Mouse (Mus musculus) lung, embryonic 15.5 days (tissue): Measurements from ENCODE around the gene Rfx4. TPM values are rescaled to one million over a fixed set of nuclear protein-coding genes. Genes with fewer than 3 reads are reported as not detected.

Experiments
- ATAC-seq: fragments of 200-750 bp; cut with Nextera tagmentation; 2 replicates; pipeline ENCODE4 v1.8.0; 2017; ENCODE audit warnings: moderate number of reproducible peaks, borderline replicate concordance; ENCODE audit not compliant: low FRiP score, low TSS enrichment; ENCODE audit errors: extremely low read depth
- H3K27ac ChIP-seq: fragments of 300-500 bp; sonication (generic); 2 replicates; pipeline ENCODE4 v1.5.1; 2015; ENCODE audit warnings: moderate library complexity, mild to moderate bottlenecking, inconsistent platforms
- H3K27me3 ChIP-seq: fragments of 300-500 bp; sonication (generic); 2 replicates; pipeline ENCODE4 v1.6.1; 2015; ENCODE audit warnings: inconsistent platforms
- H3K36me3 ChIP-seq: fragments of 300-500 bp; sonication (generic); 2 replicates; pipeline ENCODE4 v1.6.1; 2015; ENCODE audit warnings: inconsistent platforms
- H3K4me1 ChIP-seq: fragments of 300-500 bp; sonication (generic); 2 replicates; pipeline ENCODE4 v1.6.1; 2015; ENCODE audit warnings: inconsistent platforms
- H3K4me2 ChIP-seq: fragments of 300-500 bp; sonication (generic); 2 replicates; pipeline ENCODE4 v1.6.1; 2015; ENCODE audit warnings: inconsistent platforms, mild to moderate bottlenecking, moderate library complexity
- H3K4me3 ChIP-seq: fragments of 300-500 bp; sonication (generic); 2 replicates; pipeline ENCODE4 v1.5.1; 2015; ENCODE audit warnings: mild to moderate bottlenecking, inconsistent platforms
- H3K9ac ChIP-seq: fragments of 300-500 bp; sonication (generic); 2 replicates; pipeline ENCODE4 v1.6.1; 2015; ENCODE audit warnings: inconsistent platforms
- H3K9me3 ChIP-seq: fragments of 300-500 bp; sonication (generic); 2 replicates; pipeline ENCODE4 v1.6.1; 2016; ENCODE audit warnings: inconsistent platforms
- WGBS: fragments of 180-500 bp; shearing (Covaris S2); methylation state at CpG from one replicate; pipeline ENCODE4 v1.1.7; 2015; 5-methylcytosine and 5-hydroxymethylcytosine counted together
- polyA plus RNA-seq: library from polyadenylated mRNA; unstranded; fragments of >200 nt; fragmentation: Nextera tagmentation; extraction: Ambion mirVana; gene quantifications from 2 replicates; pipeline ENCODE4 v1.2.1, GENCODE M21; 2015

The Rfx4 gene
- polyA plus RNA-seq, 1 experiment from 2014 or later: not detected

- Histone ChIP-seq H3K9ac (no peak overlapping the region), H3K4me2 (no peak overlapping the region), H3K27ac (no peak overlapping the region), H3K4me3 (no peak overlapping the region), H3K9me3 (no peaks in the 10 kb centered on the region), H3K4me1 (no peaks in the 10 kb centered on the region), H3K27me3 (no peaks in the 10 kb centered on the region), H3K36me3 (no peaks in the 10 kb centered on the region)
- 67% methylated on average over 3 of the region's 3 CpGs for WGBS
- no peak for ATAC-seq
These were observed 35.3 kb downstream of the Rfx4 start for GRCm38 (mm10) chr10:84791181-84791580.

GRCm38 (mm10) chr10:84801521-84801920 is 45.7 kb downstream of the Rfx4 start:
- Histone ChIP-seq H3K9ac (no peak overlapping the region), H3K9me3 (no peaks in the 10 kb centered on the region), H3K27ac (no peak overlapping the region), H3K4me1 (no peaks in the 10 kb centered on the region), H3K4me3 (no peak overlapping the region), H3K27me3 (no peaks in the 10 kb centered on the region; the same call in 1 of the 2 replicates), H3K36me3 (no peaks in the 10 kb centered on the region), H3K4me2 (no peak overlapping the region)
- no peak for ATAC-seq
- 64% methylated on average over 6 of the region's 6 CpGs for WGBS

GRCm38 (mm10) chr10:84803216-84803844 is 47.5 kb downstream of the Rfx4 start:
- WGBS: 66% methylated on average over 13 of the region's 13 CpGs
- H3K36me3 ChIP-seq: no peaks in the 10 kb centered on the region
- H3K4me2 ChIP-seq: no peak overlapping the region
- no peak overlapping the region for H3K4me3 ChIP-seq
- no peaks in the 10 kb centered on the region for H3K9me3 ChIP-seq
- H3K27ac ChIP-seq: no peak overlapping the region
- H3K4me1 ChIP-seq: no peaks in the 10 kb centered on the region
- ATAC-seq: no peak
- H3K27me3 ChIP-seq: no peaks in the 10 kb centered on the region; the same call in 1 of the 2 replicates
- H3K9ac ChIP-seq: no peak overlapping the region

GRCm38 (mm10) chr10:84805576-84805975 is 49.7 kb downstream of the Rfx4 start:
- no peak overlapping the region for H3K9ac ChIP-seq
- H3K9me3 ChIP-seq: no peaks in the 10 kb centered on the region
- no peak overlapping the region for H3K4me3 ChIP-seq
- no peaks in the 10 kb centered on the region; the same call in 1 of the 2 replicates for H3K27me3 ChIP-seq
- H3K27ac ChIP-seq: no peak overlapping the region
- WGBS: 68% methylated on average over 3 of the region's 3 CpGs
- no peaks in the 10 kb centered on the region for H3K36me3 ChIP-seq
- H3K4me1 ChIP-seq: no peaks in the 10 kb centered on the region
- no peak for ATAC-seq
- H3K4me2 ChIP-seq: no peak overlapping the region

GRCm38 (mm10) chr10:84807206-84807605 is 51.3 kb downstream of the Rfx4 start:
- Histone ChIP-seq H3K4me1 (no peaks in the 10 kb centered on the region), H3K9ac (no peak overlapping the region), H3K4me2 (no peak overlapping the region), H3K4me3 (no peak overlapping the region), H3K27ac (no peak overlapping the region), H3K36me3 (no peaks in the 10 kb centered on the region), H3K9me3 (no peaks in the 10 kb centered on the region), H3K27me3 (no peaks in the 10 kb centered on the region)
- no peak for ATAC-seq
- 87% methylated on average over 9 of the region's 9 CpGs for WGBS

- Histone ChIP-seq H3K4me1 (no peaks in the 10 kb centered on the region), H3K9me3 (no peaks in the 10 kb centered on the region), H3K4me2 (no peak overlapping the region), H3K4me3 (no peak overlapping the region), H3K27me3 (no peaks in the 10 kb centered on the region), H3K36me3 (no peaks in the 10 kb centered on the region), H3K9ac (no peak overlapping the region), H3K27ac (no peak overlapping the region)
- ATAC-seq: no peak
- 72% methylated on average over 8 of the region's 8 CpGs for WGBS
These were observed 54.4 kb downstream of the Rfx4 start for GRCm38 (mm10) chr10:84810030-84810849.

- Histone ChIP-seq H3K27me3 (no peaks in the 10 kb centered on the region), H3K4me2 (no peak overlapping the region), H3K9me3 (no peaks in the 10 kb centered on the region), H3K27ac (no peak overlapping the region), H3K4me1 (no peaks in the 10 kb centered on the region), H3K36me3 (no peaks in the 10 kb centered on the region), H3K4me3 (no peak overlapping the region), H3K9ac (no peak overlapping the region)
- ATAC-seq: no peak
- WGBS: 76% methylated on average over 11 of the region's 11 CpGs
These were observed 55.5 kb downstream of the Rfx4 start for GRCm38 (mm10) chr10:84811171-84811912.

GRCm38 (mm10) chr10:84811913-84812295 is 56.0 kb downstream of the Rfx4 start:
- Histone ChIP-seq H3K4me3 (no peak overlapping the region), H3K4me1 (no peaks in the 10 kb centered on the region), H3K27me3 (no peaks in the 10 kb centered on the region), H3K9ac (no peak overlapping the region), H3K4me2 (no peak overlapping the region), H3K9me3 (no peaks in the 10 kb centered on the region), H3K27ac (no peak overlapping the region), H3K36me3 (no peaks in the 10 kb centered on the region)
- 76% methylated on average over 2 of the region's 2 CpGs for WGBS
- ATAC-seq: no peak

- no peaks in the 10 kb centered on the region for H3K4me1 ChIP-seq
- H3K9ac ChIP-seq: no peak overlapping the region
- H3K4me3 ChIP-seq: no peak overlapping the region
- no peak overlapping the region for H3K4me2 ChIP-seq
- no peak for ATAC-seq
- no peaks in the 10 kb centered on the region for H3K27me3 ChIP-seq
- no peaks in the 10 kb centered on the region for H3K36me3 ChIP-seq
- H3K27ac ChIP-seq: no peak overlapping the region
- 61% methylated on average over 4 of the region's 4 CpGs for WGBS
- H3K9me3 ChIP-seq: no peaks in the 10 kb centered on the region
These were observed 60.0 kb downstream of the Rfx4 start for GRCm38 (mm10) chr10:84815676-84816436.

GRCm38 (mm10) chr10:84817086-84817869 is 61.4 kb downstream of the Rfx4 start:
- no peak overlapping the region for H3K27ac ChIP-seq
- no peaks in the 10 kb centered on the region for H3K27me3 ChIP-seq
- H3K9ac ChIP-seq: no peak overlapping the region
- H3K36me3 ChIP-seq: no peaks in the 10 kb centered on the region
- H3K4me3 ChIP-seq: no peak overlapping the region
- H3K4me1 ChIP-seq: no peaks in the 10 kb centered on the region
- H3K4me2 ChIP-seq: no peak overlapping the region
- no peaks in the 10 kb centered on the region for H3K9me3 ChIP-seq
- WGBS: 70% methylated on average over 7 of the region's 7 CpGs
- no peak for ATAC-seq

GRCm38 (mm10) chr10:84819669-84820068 is 63.8 kb downstream of the Rfx4 start:
- 48% methylated on average over 6 of the region's 6 CpGs for WGBS
- Histone ChIP-seq H3K36me3 (no peaks in the 10 kb centered on the region), H3K4me1 (no peaks in the 10 kb centered on the region), H3K9ac (no peak overlapping the region), H3K4me2 (no peak overlapping the region), H3K9me3 (no peaks in the 10 kb centered on the region), H3K4me3 (no peak overlapping the region), H3K27ac (no peak overlapping the region), H3K27me3 (no peaks in the 10 kb centered on the region)
- no peak for ATAC-seq
